Mouse (Mus musculus): ENCODE data around the gene Lrrtm1. TPM values are rescaled to one million over a fixed set of nuclear protein-coding genes. Genes with fewer than 3 reads are reported as not detected.

Lrrtm1 gene
- polyA plus RNA-seq, 1 experiment from 2014 or later = 3.6 TPM

DNA sequence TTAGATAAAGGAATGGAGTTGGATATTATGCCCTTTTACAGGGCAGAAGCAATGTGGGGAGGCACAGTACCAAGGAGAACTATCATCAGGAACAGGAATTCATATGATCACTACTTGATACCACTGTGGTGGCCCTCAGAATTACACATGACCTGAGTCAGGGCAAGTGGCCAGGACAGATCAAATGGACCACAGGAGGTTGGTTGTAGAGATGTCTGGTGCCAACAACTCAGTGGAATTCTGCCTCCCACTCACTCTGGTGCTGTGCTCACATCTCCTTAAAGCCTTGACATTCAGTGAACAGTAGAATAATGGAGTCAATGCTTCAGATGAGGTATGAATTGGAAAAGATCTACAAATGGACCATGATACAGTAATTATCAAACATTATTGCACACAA, 45.9 kb downstream of the Lrrtm1 start:
- Histone ChIP-seq H3K9ac (ENCODE audit: low read depth, low read length) (no peak overlapping the region), H3K9me3 (ENCODE audit: control insufficient read depth, low read length) (no peaks in the 10 kb centered on the region), H3K36me3 (ENCODE audit: control insufficient read depth, insufficient read depth, low read length) (no peaks in the 10 kb centered on the region), H3K27me3 (replicated peaks; ENCODE audit: control insufficient read depth, insufficient read depth, low read length) (no peaks in the 10 kb centered on the region), H3K4me3 (ENCODE audit: low read length) (no peak overlapping the region), H3K27ac (ENCODE audit: low read length) (no peak overlapping the region), H3K4me2 (ENCODE audit: low read depth, low read length) (no peak overlapping the region), H3K4me1 (ENCODE audit: control insufficient read depth, insufficient read depth, low read length) (no peaks in the 10 kb centered on the region)
- ATAC-seq = no peak

DNA sequence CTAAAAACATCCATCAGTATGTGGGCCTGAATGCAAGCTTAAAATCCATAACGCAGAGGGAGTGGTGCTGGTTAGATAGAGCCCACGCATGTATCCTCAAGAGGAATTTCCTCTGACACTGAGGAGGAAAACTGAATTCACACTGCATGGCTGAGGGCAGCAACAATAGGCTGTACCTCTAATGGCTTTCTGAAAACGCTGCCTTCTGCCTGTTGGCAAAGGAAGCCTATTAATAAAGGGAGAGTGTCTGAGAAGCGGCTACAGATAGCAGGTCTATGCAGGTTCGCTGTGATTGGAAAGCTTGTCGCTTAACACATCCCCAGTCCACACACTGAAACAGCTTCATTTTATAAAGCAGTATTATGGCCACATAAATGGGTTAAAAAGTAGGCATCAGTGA, 48.9 kb downstream of the Lrrtm1 start:
- Histone ChIP-seq H3K9me3 (ENCODE audit: control insufficient read depth, low read length) (no peaks in the 10 kb centered on the region), H3K4me3 (ENCODE audit: low read length) (no peak overlapping the region), H3K27me3 (replicated peaks; ENCODE audit: control insufficient read depth, insufficient read depth, low read length) (no peaks in the 10 kb centered on the region), H3K4me1 (ENCODE audit: control insufficient read depth, insufficient read depth, low read length) (no peaks in the 10 kb centered on the region), H3K27ac (ENCODE audit: low read length) (no peak overlapping the region), H3K9ac (ENCODE audit: low read depth, low read length) (no peak overlapping the region), H3K36me3 (ENCODE audit: control insufficient read depth, insufficient read depth, low read length) (no peaks in the 10 kb centered on the region), H3K4me2 (ENCODE audit: low read depth, low read length) (no peak overlapping the region)
- WGBS = 69% methylated on average over 6 of the region's 6 CpGs
- ATAC-seq = no peak

DNA sequence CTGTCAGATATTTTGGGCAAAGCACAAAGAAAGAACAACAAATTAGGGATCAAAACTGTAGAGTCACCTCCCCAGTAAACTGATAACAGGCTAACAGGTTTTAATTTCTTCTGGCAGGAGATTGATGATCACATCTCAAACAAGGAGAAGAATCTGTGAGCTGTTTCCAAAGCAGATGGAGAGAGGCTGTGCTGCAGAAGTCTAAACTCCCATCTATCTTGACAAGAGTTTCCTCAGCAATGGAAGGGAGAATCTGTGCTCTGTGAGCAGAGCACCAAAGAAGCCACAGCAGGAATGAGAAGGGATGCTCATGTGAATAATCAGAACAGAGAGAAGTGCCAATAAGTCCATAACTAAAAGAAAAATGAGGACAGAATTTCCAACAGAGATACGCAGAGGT, 58.8 kb downstream of the Lrrtm1 start:
- Histone ChIP-seq H3K4me3 (ENCODE audit: low read length) (no peak overlapping the region), H3K27ac (ENCODE audit: low read length) (no peak overlapping the region), H3K4me2 (ENCODE audit: low read depth, low read length) (no peak overlapping the region), H3K4me1 (ENCODE audit: control insufficient read depth, insufficient read depth, low read length) (no peaks in the 10 kb centered on the region), H3K9me3 (ENCODE audit: control insufficient read depth, low read length) (no peaks in the 10 kb centered on the region), H3K36me3 (ENCODE audit: control insufficient read depth, insufficient read depth, low read length) (no peaks in the 10 kb centered on the region), H3K9ac (ENCODE audit: low read depth, low read length) (no peak overlapping the region), H3K27me3 (replicated peaks; ENCODE audit: control insufficient read depth, insufficient read depth, low read length) (no peaks in the 10 kb centered on the region)
- WGBS = 71% methylated on average over 1 of the region's 1 CpGs
- ATAC-seq = no peak

DNA sequence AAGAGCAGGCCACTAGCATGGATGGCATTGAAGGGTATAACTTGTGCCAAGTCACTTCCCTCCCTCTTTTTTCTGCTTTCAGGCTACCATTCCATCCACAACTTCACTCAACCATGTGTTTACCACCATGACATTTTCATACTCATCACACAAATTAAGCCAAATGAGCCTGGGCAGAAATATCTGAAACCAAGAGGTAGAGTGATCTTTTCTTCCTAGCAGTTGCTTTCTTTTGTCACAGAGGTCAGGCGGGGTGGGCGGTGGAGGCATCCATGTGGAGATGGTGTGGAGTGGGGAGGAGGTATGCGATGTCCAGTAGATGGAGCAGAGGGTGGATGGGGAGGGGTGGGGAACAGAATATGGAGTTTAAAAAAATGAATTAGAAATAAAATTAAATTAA, 64.3 kb downstream of the Lrrtm1 start:
- Histone ChIP-seq H3K27me3 (replicated peaks; ENCODE audit: control insufficient read depth, insufficient read depth, low read length) (no peaks in the 10 kb centered on the region), H3K9ac (ENCODE audit: low read depth, low read length) (no peak overlapping the region), H3K36me3 (ENCODE audit: control insufficient read depth, insufficient read depth, low read length) (no peaks in the 10 kb centered on the region), H3K4me1 (ENCODE audit: control insufficient read depth, insufficient read depth, low read length) (no peaks in the 10 kb centered on the region), H3K4me3 (ENCODE audit: low read length) (no peak overlapping the region), H3K27ac (ENCODE audit: low read length) (no peak overlapping the region), H3K9me3 (ENCODE audit: control insufficient read depth, low read length) (no peaks in the 10 kb centered on the region), H3K4me2 (ENCODE audit: low read depth, low read length) (no peak overlapping the region)
- no peak for ATAC-seq
- 88% methylated on average over 3 of the region's 3 CpGs for WGBS

All from intestine, embryonic 16.5 days (tissue).